Mouse (Mus musculus) hindbrain, embryonic 16.5 days (tissue): ENCODE data around the gene Gm10073. TPM values are rescaled to one million over a fixed set of nuclear protein-coding genes. Genes with fewer than 3 reads are reported as not detected.
"Not testable (repeated sequence)": the region's sequence is repeated elsewhere in the genome, so short reads cannot be mapped to it uniquely, and the experiment has no call there.

Experiments used
- ATAC-seq: fragments of 200-750 bp; cut with Nextera tagmentation; 2 replicates; pipeline ENCODE4 v1.8.0; 2017; ENCODE audit warnings: moderate TSS enrichment, moderate library complexity
- H3K27ac ChIP-seq: fragments of 300-500 bp; sonication (generic); 2 replicates; pipeline ENCODE4 v1.5.1; 2014; ENCODE audit warnings: low read depth, mild to moderate bottlenecking, control low read depth, low read length, moderate library complexity
- H3K27me3 ChIP-seq: fragments of 300-500 bp; sonication (generic); replicated peaks from 2 replicates; pipeline ENCODE4 v1.6.1; 2014; ENCODE audit warnings: low read length; ENCODE audit not compliant: control insufficient read depth, insufficient read depth
- H3K36me3 ChIP-seq: fragments of 300-500 bp; sonication (generic); 2 replicates; pipeline ENCODE4 v1.6.1; 2014; ENCODE audit warnings: mild to moderate bottlenecking, low read length, moderate library complexity, mixed read lengths; ENCODE audit not compliant: control insufficient read depth, insufficient read depth
- H3K4me1 ChIP-seq: fragments of 300-500 bp; sonication (generic); 2 replicates; pipeline ENCODE4 v1.6.1; 2014; ENCODE audit warnings: low read depth, low read length; ENCODE audit not compliant: control insufficient read depth, insufficient read depth
- H3K4me2 ChIP-seq: fragments of 300-500 bp; sonication (generic); 2 replicates; pipeline ENCODE4 v1.6.1; 2014; ENCODE audit warnings: mild to moderate bottlenecking, low read length, control low read depth, moderate library complexity
- H3K4me3 ChIP-seq: fragments of 300-500 bp; sonication (generic); 2 replicates; pipeline ENCODE4 v1.5.1; 2014; ENCODE audit warnings: mild to moderate bottlenecking, low read length, control low read depth, moderate library complexity
- H3K9ac ChIP-seq: fragments of 300-500 bp; sonication (generic); 2 replicates; pipeline ENCODE4 v1.6.1; 2014; ENCODE audit warnings: low read depth, mild to moderate bottlenecking, control low read depth, low read length, moderate library complexity
- H3K9me3 ChIP-seq: fragments of 300-500 bp; sonication (generic); 2 replicates; pipeline ENCODE4 v1.6.1; 2014; ENCODE audit warnings: mild to moderate bottlenecking, low read length, moderate library complexity; ENCODE audit not compliant: control insufficient read depth
- WGBS: fragments of 180-500 bp; shearing (Covaris S2); extraction: QIAGEN DNeasy Blood & Tissue Kit; methylation state at CpG from one replicate; pipeline ENCODE4 v1.1.7; 2014; 5-methylcytosine and 5-hydroxymethylcytosine counted together
- polyA plus RNA-seq: library from polyadenylated mRNA; unstranded; fragments of >200 nt; fragmentation: Nextera tagmentation; extraction: Ambion mirVana; gene quantifications from 2 replicates; pipeline ENCODE4 v1.2.1, GENCODE M21; 2015

Gm10073 gene
- polyA plus RNA-seq, 1 experiment from 2014 or later = 12.5 TPM

DNA sequence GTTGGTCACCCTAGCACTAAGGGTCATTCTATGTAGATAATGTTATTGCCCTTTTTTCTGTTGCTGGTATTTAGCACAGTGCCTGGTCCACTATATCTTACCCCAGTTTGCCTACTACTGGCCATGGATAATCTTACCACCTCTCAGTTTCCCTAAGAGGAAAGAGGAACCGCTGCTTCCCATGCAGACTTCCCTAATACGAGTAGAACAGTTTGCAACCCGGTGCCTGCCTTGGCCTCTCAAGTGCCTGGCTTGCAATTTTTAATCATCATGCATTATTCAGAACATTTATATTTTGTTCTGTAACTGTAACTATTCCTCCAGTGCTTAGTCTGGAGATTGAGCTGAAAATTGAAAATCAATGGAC lies 12.4 kb upstream of the Gm10073 start:
- H3K4me2 ChIP-seq = no peak overlapping the region
- no peaks in the 10 kb centered on the region for H3K4me1 ChIP-seq
- no peaks in the 10 kb centered on the region for H3K27me3 ChIP-seq
- no peaks in the 10 kb centered on the region for H3K36me3 ChIP-seq
- no peak overlapping the region for H3K27ac ChIP-seq
- no peak for ATAC-seq
- H3K9ac ChIP-seq = no peak overlapping the region
- 92% methylated on average over 3 of the region's 3 CpGs for WGBS
- no peak overlapping the region for H3K4me3 ChIP-seq
- no peaks in the 10 kb centered on the region; the same call in 1 of the 2 replicates for H3K9me3 ChIP-seq

DNA sequence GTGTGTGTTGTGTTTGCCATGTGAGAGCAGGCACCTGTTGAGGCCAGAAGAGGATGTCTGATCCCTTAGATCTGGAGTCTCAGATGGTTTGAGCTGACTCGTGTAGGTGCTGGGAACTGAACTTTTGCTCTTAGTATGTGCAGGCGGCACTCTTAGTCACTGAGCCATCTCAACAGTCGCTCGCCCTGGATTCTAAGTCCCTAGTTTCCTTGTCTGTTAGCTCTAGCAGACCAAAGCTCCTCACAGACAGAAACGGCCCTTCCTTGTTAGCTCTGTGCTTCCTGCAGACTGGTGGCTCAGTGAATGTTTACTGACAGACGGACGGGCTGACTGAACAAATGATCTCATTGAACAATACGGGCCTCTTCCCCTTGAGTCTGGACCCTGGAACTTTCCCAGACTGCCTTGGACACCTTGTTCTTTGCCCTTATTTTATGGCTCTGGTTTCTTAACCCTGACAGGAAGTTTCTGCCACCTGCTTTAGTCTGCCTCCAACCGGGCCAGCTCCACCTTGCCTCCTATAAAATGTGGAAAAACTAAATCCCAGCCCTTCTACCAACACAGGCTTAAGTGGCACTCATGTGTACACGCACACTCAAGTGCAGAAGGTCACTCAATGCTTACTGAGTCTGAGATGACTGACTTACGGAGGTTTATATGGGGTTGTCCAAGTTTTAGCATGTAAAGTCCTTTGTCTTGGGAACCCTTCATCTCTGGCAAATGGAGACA lies 11.8 kb upstream of the Gm10073 start:
- no peaks in the 10 kb centered on the region for H3K4me1 ChIP-seq
- H3K9me3 ChIP-seq = no peaks in the 10 kb centered on the region; the same call in 1 of the 2 replicates
- no peaks in the 10 kb centered on the region for H3K36me3 ChIP-seq
- WGBS = 77% methylated on average over 11 of the region's 11 CpGs
- ATAC-seq = no peak
- H3K27ac ChIP-seq = no peak overlapping the region
- no peak overlapping the region for H3K9ac ChIP-seq
- H3K27me3 ChIP-seq = no peaks in the 10 kb centered on the region
- no peak overlapping the region for H3K4me2 ChIP-seq
- H3K4me3 ChIP-seq = no peak overlapping the region

- H3K4me1 ChIP-seq = no peaks in the 10 kb centered on the region
- H3K27me3 ChIP-seq = no peaks in the 10 kb centered on the region
- H3K4me3 ChIP-seq = no peak overlapping the region
- 81% methylated on average over 6 of the region's 6 CpGs for WGBS
- no peak for ATAC-seq
- H3K9ac ChIP-seq = no peak overlapping the region
- no peaks in the 10 kb centered on the region for H3K36me3 ChIP-seq
- H3K27ac ChIP-seq = no peak overlapping the region
- no peaks in the 10 kb centered on the region; the same call in 1 of the 2 replicates for H3K9me3 ChIP-seq
- H3K4me2 ChIP-seq = no peak overlapping the region
These were observed 8.3 kb upstream of the Gm10073 start for GRCm38 (mm10) chr8:106581344-106582088.

DNA sequence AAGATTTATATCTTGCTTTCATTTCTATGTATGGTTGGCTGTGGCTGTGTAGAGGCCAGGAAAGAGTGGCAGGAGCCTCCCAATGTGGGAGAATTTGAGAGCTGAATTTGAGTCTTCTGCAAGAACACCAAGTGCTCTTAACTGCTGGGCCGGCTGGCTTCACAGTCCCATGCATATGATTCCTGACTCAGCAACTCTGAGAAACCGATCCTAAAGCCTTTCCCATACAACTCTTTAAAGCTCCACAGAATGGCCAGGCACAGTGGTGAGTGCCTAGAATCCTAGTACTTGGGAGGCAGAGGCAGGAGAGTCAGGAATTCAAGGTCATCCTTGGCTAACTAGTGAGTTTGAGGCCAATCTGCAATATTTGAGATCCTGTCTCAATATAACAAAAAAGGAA lies 6.2 kb upstream of the Gm10073 start:
- 71% methylated on average over 2 of the region's 2 CpGs for WGBS
- no peak overlapping the region for H3K9ac ChIP-seq
- no peaks in the 10 kb centered on the region for H3K36me3 ChIP-seq
- no peak overlapping the region for H3K4me3 ChIP-seq
- no peaks in the 10 kb centered on the region for H3K4me1 ChIP-seq
- no peak overlapping the region for H3K27ac ChIP-seq
- H3K9me3 ChIP-seq = no peaks in the 10 kb centered on the region; the same call in 1 of the 2 replicates
- ATAC-seq = no peak
- H3K27me3 ChIP-seq = no peaks in the 10 kb centered on the region
- H3K4me2 ChIP-seq = no peak overlapping the region

DNA sequence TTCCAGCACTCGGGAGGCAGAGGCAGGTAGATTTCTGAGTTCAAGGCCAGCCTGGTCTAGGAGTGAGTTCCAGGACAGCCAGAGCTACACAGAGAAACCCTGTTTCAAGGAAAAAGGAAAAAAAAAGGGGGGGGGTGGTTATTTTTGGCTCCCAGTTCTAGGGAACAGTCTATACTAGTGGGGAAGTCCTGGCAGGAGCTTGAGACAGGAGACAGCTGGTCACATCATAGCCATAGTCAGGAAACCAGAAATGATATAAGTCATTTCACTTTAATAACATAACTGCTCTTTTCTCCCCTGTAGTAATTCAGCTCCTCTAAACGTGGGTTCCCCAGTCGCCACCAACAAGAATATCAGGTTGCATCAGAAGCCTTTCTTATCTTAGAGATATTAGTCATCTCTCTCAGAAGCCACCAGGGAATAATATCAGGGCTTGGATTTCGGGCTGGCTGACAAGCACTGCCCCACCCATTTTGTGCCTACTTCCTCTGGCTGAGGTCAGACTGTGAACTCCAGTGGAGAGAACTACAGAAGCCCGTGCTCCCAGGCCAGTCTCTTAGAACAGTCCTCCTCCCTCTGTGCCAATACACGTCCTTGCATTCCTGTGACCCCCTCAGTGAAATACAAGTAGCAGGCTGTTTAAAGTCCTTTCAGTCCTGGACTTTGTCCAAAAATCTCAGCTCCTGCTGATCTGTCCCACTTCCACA lies 3.7 kb upstream of the Gm10073 start:
- Histone ChIP-seq H3K27me3 (no peaks in the 10 kb centered on the region), H3K4me3 (no peak overlapping the region), H3K4me1 (no peaks in the 10 kb centered on the region), H3K4me2 (no peak overlapping the region), H3K9ac (no peak overlapping the region), H3K9me3 (no peaks in the 10 kb centered on the region), H3K27ac (no peak overlapping the region), H3K36me3 (no peaks in the 10 kb centered on the region)
- WGBS = 57% methylated on average over 6 of the region's 6 CpGs
- no peak for ATAC-seq

DNA sequence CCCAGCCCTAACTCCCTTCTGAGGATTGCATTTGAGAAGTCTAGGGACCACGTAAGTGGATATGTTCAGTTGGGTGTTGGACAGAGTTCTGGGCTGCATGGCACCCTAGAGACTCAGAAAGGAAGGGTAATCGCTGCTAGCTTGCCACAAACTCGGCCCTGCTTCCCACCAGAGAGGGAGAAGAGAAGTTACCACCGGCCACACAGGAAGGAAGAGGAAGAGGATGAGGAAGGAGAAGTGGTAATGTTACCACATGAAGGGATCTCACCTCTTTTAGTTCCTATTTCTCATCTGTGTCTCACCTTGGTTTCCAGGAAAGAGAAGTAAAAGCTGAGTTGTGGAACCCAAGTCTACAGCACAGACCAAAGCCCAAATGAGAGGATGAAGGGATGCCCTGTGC lies 1.0 kb upstream of the Gm10073 start:
- no peaks in the 10 kb centered on the region for H3K27me3 ChIP-seq
- no peak for ATAC-seq
- H3K9ac ChIP-seq = no peak overlapping the region
- H3K4me2 ChIP-seq = no peak overlapping the region
- no peak overlapping the region for H3K4me3 ChIP-seq
- no peaks in the 10 kb centered on the region for H3K9me3 ChIP-seq
- H3K4me1 ChIP-seq = no peaks in the 10 kb centered on the region
- no peak overlapping the region for H3K27ac ChIP-seq
- 85% methylated on average over 4 of the region's 4 CpGs for WGBS
- no peaks in the 10 kb centered on the region for H3K36me3 ChIP-seq

DNA sequence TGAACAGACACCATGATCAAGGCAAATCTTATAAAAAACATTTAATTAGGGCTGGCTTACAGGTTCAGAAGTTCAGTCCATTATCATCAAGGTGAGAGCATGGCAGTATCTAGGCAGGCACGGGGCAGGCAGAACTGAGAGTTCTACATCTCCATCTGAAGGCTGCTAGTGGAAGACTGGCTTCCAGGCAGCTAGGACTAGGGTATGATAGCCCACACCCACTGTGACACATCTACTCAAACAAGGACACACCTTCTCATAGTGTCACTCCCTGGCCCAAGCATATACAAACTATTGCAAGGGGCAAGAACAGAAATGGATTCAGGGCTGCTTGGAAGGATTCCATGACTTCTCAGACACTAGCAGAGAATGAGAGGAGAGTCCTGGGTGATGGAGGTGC lies 1.1 kb downstream of the Gm10073 start:
- H3K9ac ChIP-seq, H3K36me3 ChIP-seq, H3K4me3 ChIP-seq, H3K27me3 ChIP-seq, H3K27ac ChIP-seq, ATAC-seq, H3K4me1 ChIP-seq, H3K4me2 ChIP-seq, H3K9me3 ChIP-seq: not testable (repeated sequence)
- 83% methylated on average over 1 of the region's 1 CpGs for WGBS

DNA sequence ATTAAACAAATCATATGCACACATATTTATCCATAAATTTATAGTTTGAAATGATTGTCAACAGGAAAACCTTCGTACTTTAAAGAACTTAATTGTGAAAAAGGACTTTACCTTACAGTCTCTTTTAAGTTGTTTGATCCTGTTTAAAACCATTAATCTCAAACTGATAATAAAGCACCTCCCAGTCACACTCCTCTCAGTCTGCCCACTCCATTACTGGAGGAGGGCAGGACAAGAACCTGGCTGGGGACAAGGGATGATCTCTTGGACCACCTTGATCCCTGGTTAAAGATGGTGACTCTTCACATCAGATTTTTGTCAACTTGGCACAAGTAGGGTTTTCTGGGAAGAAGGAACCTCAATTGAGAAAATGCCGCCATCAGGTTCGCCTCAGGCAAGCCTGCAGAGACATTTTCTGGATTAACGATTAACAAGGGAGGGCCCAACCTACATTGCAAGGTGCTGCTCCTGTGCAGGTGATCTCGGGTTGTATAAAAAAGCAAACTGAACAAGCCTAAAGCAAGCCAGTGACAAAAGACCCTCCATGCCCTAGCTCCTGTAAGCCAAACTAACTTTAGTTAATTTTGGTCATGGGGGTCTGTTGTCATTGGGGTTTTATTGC lies 1.6 kb downstream of the Gm10073 start:
- no peaks in the 10 kb centered on the region for H3K9me3 ChIP-seq
- H3K27me3 ChIP-seq = no peaks in the 10 kb centered on the region
- WGBS = 85% methylated on average over 5 of the region's 5 CpGs
- H3K4me1 ChIP-seq = no peaks in the 10 kb centered on the region
- no peak overlapping the region for H3K4me3 ChIP-seq
- H3K4me2 ChIP-seq = no peak overlapping the region
- H3K9ac ChIP-seq = no peak overlapping the region
- no peak overlapping the region for H3K27ac ChIP-seq
- ATAC-seq = no peak
- H3K36me3 ChIP-seq = no peaks in the 10 kb centered on the region

DNA sequence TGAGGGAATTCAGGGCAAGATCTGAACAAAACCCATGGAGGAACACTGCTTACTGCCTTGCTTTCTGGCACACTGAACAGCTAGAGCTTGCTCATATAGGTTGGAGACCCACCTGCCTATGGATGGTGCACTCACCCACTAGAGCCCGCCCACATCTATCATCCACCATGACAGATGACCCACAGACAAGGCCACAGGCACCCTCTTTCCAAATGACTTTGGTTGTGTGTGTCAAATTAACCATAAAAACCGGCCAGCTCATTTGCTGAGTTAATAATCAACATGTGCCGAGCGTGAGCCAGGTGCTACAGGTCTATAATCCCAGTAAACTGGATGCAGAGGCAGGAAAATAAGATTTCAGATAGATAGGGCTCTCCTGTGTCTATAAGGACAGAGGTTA lies 2.9 kb downstream of the Gm10073 start:
- Histone ChIP-seq H3K36me3 (no peaks in the 10 kb centered on the region), H3K27ac (no peak overlapping the region), H3K9me3 (no peaks in the 10 kb centered on the region), H3K27me3 (no peaks in the 10 kb centered on the region), H3K9ac (no peak overlapping the region), H3K4me2 (no peak overlapping the region), H3K4me1 (no peaks in the 10 kb centered on the region), H3K4me3 (no peak overlapping the region)
- ATAC-seq = no peak
- WGBS = 69% methylated on average over 4 of the region's 4 CpGs
